Mouse (Mus musculus) liver, postnatal 0 days (tissue): ENCODE measurements at regions not wholly inside any gene's neighbourhood (a gene's known extent, or its start where the extent isn't known, plus 50 kb on each side); places are given as distances from the start of the nearest gene placed in this dataset.

Experiments used
- CTCF ChIP-seq: sonication (generic); IDR thresholded peaks from 2 replicates; pipeline ENCODE4 v1.5.1; 2016; ENCODE audit warnings: antibody characterized with exemption, low read depth
- EP300 ChIP-seq: IDR thresholded peaks from 2 replicates; pipeline ENCODE4 v1.6.1; 2016; ENCODE audit warnings: antibody characterized with exemption, low read depth, mild to moderate bottlenecking

- TF ChIP-seq EP300 (no peak), CTCF (no peak)
Observed at GRCm38 (mm10) chr12:7719080-7719479, 258.4 kb upstream of the Apob start.
